Mouse (Mus musculus): ENCODE data around the gene Cdkal1.

DNA sequence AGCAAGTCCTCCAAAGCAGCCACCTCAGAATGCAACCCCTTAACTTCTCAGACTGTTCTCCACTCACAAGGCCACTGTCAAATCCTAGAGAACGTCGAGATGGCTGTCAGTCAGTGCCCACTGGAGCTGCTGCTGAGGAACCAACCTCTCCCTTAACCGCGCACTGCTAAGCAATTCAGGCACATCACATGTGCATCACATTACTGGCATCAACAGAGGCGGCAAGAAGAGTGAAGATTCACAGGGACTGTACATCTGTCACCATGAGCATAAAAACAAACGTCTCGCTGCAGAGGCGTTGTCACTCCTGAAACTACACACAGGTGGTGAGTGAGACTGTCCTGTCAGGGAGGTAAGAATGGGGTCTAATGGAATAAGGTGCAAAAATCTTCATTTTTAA lies 21.7 kb downstream of the Cdkal1 start:
- no peak for TF ChIP-seq CTCF (IDR thresholded peaks at IDR 0.05; ENCODE audit: low read depth)
- TF ChIP-seq EP300 (IDR thresholded peaks at IDR 0.05; ENCODE audit: low read depth): no peak

All from liver, embryonic 14.5 days (tissue).